Mouse (Mus musculus): ENCODE measurements around the gene Fbxo21. TPM values are rescaled to one million over a fixed set of nuclear protein-coding genes. Genes with fewer than 3 reads are reported as not detected.

Fbxo21 gene
- polyA plus RNA-seq, 1 experiment from 2014 or later, result 73.7 TPM

- Histone ChIP-seq H3K27me3 (peaks cover 58% of the 10 kb centered on the region), H3K4me2 (0 out of 2 replicates have a peak overlapping the region, but pooled peaks have one; percentile 95), H3K4me3 (no peak overlapping the region), H3K27ac (no peak overlapping the region), H3K9ac (no peak overlapping the region), H3K9me3 (no peaks in the 10 kb centered on the region), H3K4me1 (peaks cover 39% of the 10 kb centered on the region), H3K36me3 (no peaks in the 10 kb centered on the region)
- ATAC-seq (ENCODE audit: insufficient number of reproducible peaks, insufficient read depth, low FRiP score, low TSS enrichment, low read depth), result no peak
- 4% methylated on average over 12 of the region's 12 CpGs for WGBS
Measured at GRCm38 (mm10) chr5:118025880-118026279, 49.4 kb downstream of the Fbxo21 start.

DNA sequence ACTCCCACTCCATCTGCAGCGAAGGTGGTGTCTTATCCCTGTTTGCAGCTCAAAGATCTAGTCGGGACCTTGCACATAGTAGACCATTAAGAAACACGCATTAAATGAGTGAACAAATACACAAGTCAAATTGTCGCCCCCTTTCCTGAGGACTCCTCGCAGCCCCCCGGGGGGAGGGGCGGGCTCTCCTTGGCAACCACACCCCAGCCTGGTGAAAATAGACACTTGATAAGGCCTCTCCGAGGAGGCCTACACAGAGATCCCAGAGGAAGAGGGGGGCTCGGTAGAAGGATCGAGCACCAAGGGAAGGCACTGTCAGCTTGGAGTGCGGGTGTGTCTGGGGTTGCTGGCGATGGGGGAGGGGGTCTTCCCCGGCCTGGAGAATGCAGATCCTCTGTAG, 49.8 kb downstream of the Fbxo21 start:
- H3K4me1 ChIP-seq, result peaks cover 39% of the 10 kb centered on the region
- no peak for ATAC-seq (ENCODE audit: insufficient number of reproducible peaks, insufficient read depth, low FRiP score, low TSS enrichment, low read depth)
- H3K27ac ChIP-seq, result no peak overlapping the region
- H3K27me3 ChIP-seq, result peaks cover 62% of the 10 kb centered on the region
- 0 out of 2 replicates have a peak overlapping the region, but pooled peaks have one; percentile 65 for H3K4me3 ChIP-seq
- 3% methylated on average over 13 of the region's 13 CpGs for WGBS
- no peak overlapping the region for H3K9ac ChIP-seq
- no peaks in the 10 kb centered on the region for H3K36me3 ChIP-seq
- H3K4me2 ChIP-seq, result peak overlapping the region; percentile 95
- no peaks in the 10 kb centered on the region for H3K9me3 ChIP-seq

- Histone ChIP-seq H3K9ac (peak overlapping the region; percentile 65), H3K9me3 (no peaks in the 10 kb centered on the region), H3K4me3 (peak overlapping the region; percentile 65), H3K27me3 (peaks cover 67% of the 10 kb centered on the region), H3K4me1 (peaks cover 39% of the 10 kb centered on the region), H3K36me3 (no peaks in the 10 kb centered on the region), H3K27ac (no peak overlapping the region), H3K4me2 (peak overlapping the region; percentile 95)
- ATAC-seq (ENCODE audit: insufficient number of reproducible peaks, insufficient read depth, low FRiP score, low TSS enrichment, low read depth), result no peak
- under 1% methylated on average over 39 of the region's 39 CpGs for WGBS
Measured at GRCm38 (mm10) chr5:118027101-118027697, 50.7 kb downstream of the Fbxo21 start.

GRCm38 (mm10) chr5:118027698-118028190, 51.2 kb downstream of the Fbxo21 start, which contains the start of gene Tesc:
Gene Tesc, plus strand, starts transcription at chr5:118027743.
- H3K27me3 ChIP-seq, result peaks cover 67% of the 10 kb centered on the region
- peaks cover 39% of the 10 kb centered on the region for H3K4me1 ChIP-seq
- H3K4me2 ChIP-seq, result peak within 1 kb of the TSS; percentile 95
- H3K9me3 ChIP-seq, result no peaks in the 10 kb centered on the region
- peak within 1 kb of the TSS; percentile 65 for H3K9ac ChIP-seq
- WGBS, result under 1% methylated on average over 46 of the region's 63 CpGs
- no peak within 1 kb of the TSS for H3K27ac ChIP-seq
- H3K4me3 ChIP-seq, result peak within 1 kb of the TSS; percentile 65
- ATAC-seq (ENCODE audit: insufficient number of reproducible peaks, insufficient read depth, low FRiP score, low TSS enrichment, low read depth), result no peak
- H3K36me3 ChIP-seq, result no peaks in the 10 kb centered on the region

DNA sequence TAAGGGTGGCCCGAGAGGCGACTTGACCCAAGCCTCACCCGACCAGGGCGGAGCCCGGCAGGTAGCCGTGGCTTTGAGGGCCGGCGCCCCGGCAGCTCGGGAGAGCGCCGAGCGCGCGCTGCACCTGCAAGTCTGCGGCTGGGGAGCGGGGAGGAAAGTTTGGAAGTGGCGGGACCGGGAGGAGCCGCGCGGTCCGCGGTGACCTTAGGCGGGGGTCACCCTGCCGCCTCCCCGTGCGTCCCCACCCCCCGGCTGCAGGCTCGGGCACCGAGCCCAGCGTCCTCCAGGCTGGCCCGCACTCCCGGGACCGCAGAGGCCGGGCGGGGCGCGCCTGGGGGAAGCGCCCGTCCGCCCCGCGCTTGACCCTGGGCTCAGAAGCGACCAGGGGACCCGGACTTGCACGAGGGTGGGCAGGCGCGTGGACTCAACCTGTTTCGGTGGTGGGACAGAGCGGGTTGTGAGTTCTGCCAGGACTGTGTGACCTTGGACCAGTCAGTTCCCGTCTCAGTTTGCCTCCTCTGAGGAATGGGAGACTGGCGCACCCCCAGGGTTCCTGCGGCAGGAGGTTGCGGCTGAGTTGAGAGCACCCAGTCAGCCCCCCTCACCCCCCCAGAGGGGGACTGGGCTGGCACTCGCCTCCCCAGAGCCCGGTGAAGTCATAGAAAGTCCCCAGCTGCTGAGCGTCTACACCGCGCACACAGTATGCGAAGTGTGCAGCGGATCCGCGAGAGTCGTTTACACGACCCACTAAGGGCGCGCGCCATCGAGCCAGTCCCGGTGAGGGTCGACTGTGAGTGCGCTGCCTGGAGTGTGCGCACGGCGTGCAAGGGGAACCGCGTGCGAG, 51.9 kb downstream of the Fbxo21 start:
- Histone ChIP-seq H3K9me3 (no peaks in the 10 kb centered on the region), H3K27me3 (peaks cover 67% of the 10 kb centered on the region), H3K27ac (no peak overlapping the region), H3K4me1 (peaks cover 39% of the 10 kb centered on the region), H3K4me3 (peak overlapping the region; percentile 65), H3K4me2 (peak overlapping the region; percentile 95), H3K9ac (peak overlapping the region; percentile 65), H3K36me3 (no peaks in the 10 kb centered on the region)
- ATAC-seq (ENCODE audit: insufficient number of reproducible peaks, insufficient read depth, low FRiP score, low TSS enrichment, low read depth), result no peak
- 2% methylated on average over 76 of the region's 79 CpGs for WGBS

- peak overlapping the region; percentile 95 for H3K4me2 ChIP-seq
- H3K27ac ChIP-seq, result no peak overlapping the region
- H3K27me3 ChIP-seq, result peaks cover 67% of the 10 kb centered on the region
- 0 out of 2 replicates have a peak overlapping the region, but pooled peaks have one; percentile 28 for H3K9ac ChIP-seq
- H3K36me3 ChIP-seq, result no peaks in the 10 kb centered on the region
- peaks cover 39% of the 10 kb centered on the region for H3K4me1 ChIP-seq
- H3K4me3 ChIP-seq, result peak overlapping the region; percentile 65
- ATAC-seq (ENCODE audit: insufficient number of reproducible peaks, insufficient read depth, low FRiP score, low TSS enrichment, low read depth), result no peak
- no peaks in the 10 kb centered on the region for H3K9me3 ChIP-seq
- 7% methylated on average over 12 of the region's 12 CpGs for WGBS
Measured at GRCm38 (mm10) chr5:118029035-118029408, 52.5 kb downstream of the Fbxo21 start.

DNA sequence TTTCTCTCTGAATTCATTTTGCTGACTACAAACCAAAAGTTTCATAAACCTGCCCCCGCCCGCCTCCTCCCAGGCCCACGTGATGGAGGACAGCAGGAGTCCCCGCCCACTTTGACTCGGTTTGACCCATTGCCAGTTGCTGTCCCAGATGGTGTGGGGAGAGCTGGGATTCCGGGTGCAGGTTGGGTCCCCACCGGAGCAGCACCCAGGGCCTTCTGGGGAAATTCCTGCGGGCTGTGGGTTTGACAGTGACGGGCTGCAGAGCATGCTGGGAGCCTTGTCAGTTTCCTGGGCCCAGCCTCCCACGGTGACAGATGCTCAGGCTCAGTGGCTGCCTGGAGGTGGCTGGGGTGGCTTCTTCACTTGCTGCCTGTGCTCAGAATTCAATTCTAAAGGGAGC, 52.9 kb downstream of the Fbxo21 start:
- peak overlapping the region; percentile 95 for H3K4me2 ChIP-seq
- H3K4me3 ChIP-seq, result peak overlapping the region; percentile 65
- no peak for ATAC-seq (ENCODE audit: insufficient number of reproducible peaks, insufficient read depth, low FRiP score, low TSS enrichment, low read depth)
- no peaks in the 10 kb centered on the region for H3K36me3 ChIP-seq
- WGBS, result 2% methylated on average over 10 of the region's 10 CpGs
- H3K27ac ChIP-seq, result no peak overlapping the region
- H3K27me3 ChIP-seq, result peaks cover 67% of the 10 kb centered on the region
- peaks cover 39% of the 10 kb centered on the region for H3K4me1 ChIP-seq
- no peaks in the 10 kb centered on the region for H3K9me3 ChIP-seq
- 0 out of 2 replicates have a peak overlapping the region, but pooled peaks have one; percentile 28 for H3K9ac ChIP-seq

GRCm38 (mm10) chr5:118030022-118030675, 53.6 kb downstream of the Fbxo21 start:
- ATAC-seq (ENCODE audit: insufficient number of reproducible peaks, insufficient read depth, low FRiP score, low TSS enrichment, low read depth), result no peak
- no peak overlapping the region for H3K4me3 ChIP-seq
- no peak overlapping the region for H3K9ac ChIP-seq
- H3K27ac ChIP-seq, result no peak overlapping the region
- no peaks in the 10 kb centered on the region for H3K9me3 ChIP-seq
- H3K36me3 ChIP-seq, result no peaks in the 10 kb centered on the region
- 0 out of 2 replicates have a peak overlapping the region, but pooled peaks have one; percentile 95 for H3K4me2 ChIP-seq
- peaks cover 39% of the 10 kb centered on the region for H3K4me1 ChIP-seq
- H3K27me3 ChIP-seq, result peaks cover 66% of the 10 kb centered on the region
- 89% methylated on average over 9 of the region's 9 CpGs for WGBS

GRCm38 (mm10) chr5:118031059-118031458, 54.5 kb downstream of the Fbxo21 start:
- H3K36me3 ChIP-seq, result no peaks in the 10 kb centered on the region
- no peak overlapping the region for H3K9ac ChIP-seq
- ATAC-seq (ENCODE audit: insufficient number of reproducible peaks, insufficient read depth, low FRiP score, low TSS enrichment, low read depth), result no peak
- H3K27ac ChIP-seq, result no peak overlapping the region
- no peak overlapping the region for H3K4me2 ChIP-seq
- WGBS, result 37% methylated on average over 5 of the region's 5 CpGs
- peaks cover 57% of the 10 kb centered on the region for H3K27me3 ChIP-seq
- peaks cover 38% of the 10 kb centered on the region for H3K4me1 ChIP-seq
- H3K4me3 ChIP-seq, result no peak overlapping the region
- no peaks in the 10 kb centered on the region for H3K9me3 ChIP-seq

- Histone ChIP-seq H3K4me3 (no peak overlapping the region), H3K4me2 (no peak overlapping the region), H3K9me3 (no peaks in the 10 kb centered on the region), H3K27me3 (peaks cover 53% of the 10 kb centered on the region), H3K36me3 (no peaks in the 10 kb centered on the region), H3K27ac (no peak overlapping the region), H3K4me1 (peaks cover 34% of the 10 kb centered on the region), H3K9ac (no peak overlapping the region)
- WGBS, result 46% methylated on average over 4 of the region's 4 CpGs
- ATAC-seq (ENCODE audit: insufficient number of reproducible peaks, insufficient read depth, low FRiP score, low TSS enrichment, low read depth), result no peak
Measured at GRCm38 (mm10) chr5:118031508-118031907, 55.0 kb downstream of the Fbxo21 start.

DNA sequence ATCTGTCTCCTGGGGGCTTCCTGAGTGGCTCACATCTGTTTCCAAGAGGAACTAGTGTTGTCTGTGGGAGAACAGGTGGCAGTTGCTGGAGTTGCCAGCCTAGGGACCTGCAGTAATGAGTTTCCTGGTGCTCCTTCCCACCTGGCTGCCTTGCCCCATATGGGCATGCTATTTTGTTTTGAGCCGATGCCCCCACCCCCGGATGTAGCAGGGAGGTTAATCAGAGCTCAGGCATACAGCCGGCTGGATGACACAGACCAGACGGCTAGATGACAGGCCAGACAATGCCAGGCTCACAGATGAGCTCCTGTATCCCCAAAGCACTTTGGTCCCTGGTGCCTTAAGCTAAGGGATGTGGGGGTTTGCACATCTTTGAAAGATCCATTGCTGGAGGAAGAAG, 56.8 kb downstream of the Fbxo21 start:
- no peak for ATAC-seq (ENCODE audit: insufficient number of reproducible peaks, insufficient read depth, low FRiP score, low TSS enrichment, low read depth)
- 36% methylated on average over 4 of the region's 4 CpGs for WGBS

More for the DNA sequence above, 56.8 kb downstream of the Fbxo21 start:
- Histone ChIP-seq H3K9ac (no peak overlapping the region), H3K4me2 (no peak overlapping the region), H3K27ac (no peak overlapping the region), H3K27me3 (peaks cover 35% of the 10 kb centered on the region), H3K4me1 (peaks cover 30% of the 10 kb centered on the region), H3K9me3 (no peaks in the 10 kb centered on the region), H3K4me3 (no peak overlapping the region), H3K36me3 (no peaks in the 10 kb centered on the region)
